Mouse (Mus musculus) ES-Bruce4 (cell line): ENCODE measurements around the gene Syt1. TPM values are rescaled to one million over a fixed set of nuclear protein-coding genes. Genes with fewer than 3 reads are reported as not detected.

ENCODE experiments used
- H3K27ac ChIP-seq: 2 replicates; pipeline ENCODE4 v1.5.1; 2012; ENCODE audit warnings: low read length, inconsistent platforms; ENCODE audit not compliant: insufficient read depth
- H3K27me3 ChIP-seq: 2 replicates; pipeline ENCODE4 v1.6.1; 2012; ENCODE audit warnings: mild to moderate bottlenecking, low read length, inconsistent platforms; ENCODE audit not compliant: control insufficient read depth, poor library complexity, insufficient read depth, severe bottlenecking
- H3K36me3 ChIP-seq: 2 replicates; pipeline ENCODE4 v1.6.1; 2012; ENCODE audit warnings: inconsistent platforms, mild to moderate bottlenecking, low read length, moderate library complexity; ENCODE audit not compliant: control insufficient read depth, poor library complexity, insufficient read depth, severe bottlenecking
- H3K4me1 ChIP-seq: one replicate; pipeline ENCODE4 v1.8.1; 2011; ENCODE audit warnings: low read length; ENCODE audit not compliant: control insufficient read depth, insufficient read depth
- H3K4me3 ChIP-seq: 2 replicates; pipeline ENCODE4 v1.5.1; 2011; ENCODE audit warnings: low read depth, mild to moderate bottlenecking, low read length
- H3K9ac ChIP-seq: 2 replicates; pipeline ENCODE4 v1.6.1; 2012; ENCODE audit warnings: low read depth, mild to moderate bottlenecking, inconsistent platforms; ENCODE audit not compliant: poor library complexity, severe bottlenecking
- H3K9me3 ChIP-seq: replicated peaks from 2 replicates; pipeline ENCODE4 v1.6.1; 2012; ENCODE audit warnings: mild to moderate bottlenecking, low read length, inconsistent platforms; ENCODE audit not compliant: control insufficient read depth, poor library complexity, insufficient read depth, severe bottlenecking
- CTCF ChIP-seq: IDR thresholded peaks from one replicate; pipeline ENCODE4 v1.8.1; 2011; ENCODE audit warnings: low read depth, low read length
- EP300 ChIP-seq: IDR thresholded peaks from 2 replicates; pipeline ENCODE4 v1.6.1; 2011; ENCODE audit warnings: low read depth, low read length; ENCODE audit not compliant: insufficient read depth
- POLR2A ChIP-seq: IDR thresholded peaks from one replicate; pipeline ENCODE4 v1.8.1; 2011; ENCODE audit warnings: low read length; ENCODE audit not compliant: insufficient read depth
- polyA plus RNA-seq: library from polyadenylated mRNA; stranded (reverse); fragments of >200 nt; gene quantifications from 2 replicates; pipeline ENCODE4 v1.2.4, GENCODE M21; 2011; ENCODE audit warnings: low read depth; ENCODE audit not compliant: missing spikeins, insufficient read depth, insufficient read length

Gene Syt1
- polyA plus RNA-seq, 1 experiment, result 0.72 TPM

GRCm38 (mm10) chr10:108643915-108644314, 366.9 kb downstream of the Syt1 start:
- H3K27me3 ChIP-seq, result no peaks in the 10 kb centered on the region
- no peaks in the 10 kb centered on the region for H3K36me3 ChIP-seq
- no peak overlapping the region for H3K9ac ChIP-seq
- TF ChIP-seq CTCF (no peak), POLR2A (no peak), EP300 (no peak)
- H3K4me3 ChIP-seq, result no peak overlapping the region
- H3K27ac ChIP-seq, result no peak overlapping the region
- H3K4me1 ChIP-seq, result no peaks in the 10 kb centered on the region
- H3K9me3 ChIP-seq, result no peaks in the 10 kb centered on the region

GRCm38 (mm10) chr10:108638095-108638494, 372.7 kb downstream of the Syt1 start:
- Histone ChIP-seq H3K9me3 (no peaks in the 10 kb centered on the region), H3K4me3 (no peak overlapping the region), H3K36me3 (no peaks in the 10 kb centered on the region), H3K27ac (no peak overlapping the region), H3K27me3 (no peaks in the 10 kb centered on the region), H3K4me1 (no peaks in the 10 kb centered on the region), H3K9ac (no peak overlapping the region)
- TF ChIP-seq POLR2A (no peak), CTCF (no peak)

GRCm38 (mm10) chr10:108636086-108636485, 374.7 kb downstream of the Syt1 start:
- H3K4me1 ChIP-seq, result no peaks in the 10 kb centered on the region
- H3K9me3 ChIP-seq, result no peaks in the 10 kb centered on the region
- no peak overlapping the region for H3K4me3 ChIP-seq
- TF ChIP-seq CTCF (no peak), EP300 (no peak), POLR2A (no peak)
- no peaks in the 10 kb centered on the region for H3K27me3 ChIP-seq
- H3K9ac ChIP-seq, result no peak overlapping the region
- no peaks in the 10 kb centered on the region for H3K36me3 ChIP-seq
- no peak overlapping the region for H3K27ac ChIP-seq

GRCm38 (mm10) chr10:108635616-108636015, 375.2 kb downstream of the Syt1 start:
- Histone ChIP-seq H3K4me1 (no peaks in the 10 kb centered on the region), H3K4me3 (no peak overlapping the region), H3K27me3 (no peaks in the 10 kb centered on the region), H3K36me3 (no peaks in the 10 kb centered on the region), H3K27ac (no peak overlapping the region), H3K9ac (no peak overlapping the region), H3K9me3 (no peaks in the 10 kb centered on the region)
- TF ChIP-seq EP300 (no peak), CTCF (no peak), POLR2A (no peak)

GRCm38 (mm10) chr10:108630841-108631240, 379.9 kb downstream of the Syt1 start:
- H3K4me3 ChIP-seq, result no peak overlapping the region
- H3K27ac ChIP-seq, result no peak overlapping the region
- no peaks in the 10 kb centered on the region for H3K27me3 ChIP-seq
- TF ChIP-seq EP300 (no peak), POLR2A (no peak), CTCF (no peak)
- no peaks in the 10 kb centered on the region for H3K36me3 ChIP-seq
- H3K9me3 ChIP-seq, result no peaks in the 10 kb centered on the region
- no peak overlapping the region for H3K9ac ChIP-seq
- no peaks in the 10 kb centered on the region for H3K4me1 ChIP-seq

- H3K27me3 ChIP-seq, result no peaks in the 10 kb centered on the region
- H3K4me1 ChIP-seq, result no peaks in the 10 kb centered on the region
- no peak overlapping the region for H3K27ac ChIP-seq
- TF ChIP-seq CTCF, result no peak
- no peak for TF ChIP-seq POLR2A
- TF ChIP-seq EP300, result no peak
- H3K4me3 ChIP-seq, result no peak overlapping the region
- no peak overlapping the region for H3K9ac ChIP-seq
- no peaks in the 10 kb centered on the region for H3K36me3 ChIP-seq
- no peaks in the 10 kb centered on the region for H3K9me3 ChIP-seq
Measured at GRCm38 (mm10) chr10:108626404-108626803, 384.4 kb downstream of the Syt1 start.
